Mouse (Mus musculus) liver, embryonic 14.5 days (tissue): ENCODE data around the gene Tnc.

Experiments
- CTCF ChIP-seq: IDR thresholded peaks from 2 replicates; pipeline ENCODE4 v1.5.1; 2016; ENCODE audit warnings: antibody characterized with exemption, low read depth, control low read depth
- EP300 ChIP-seq: IDR thresholded peaks from 2 replicates; pipeline ENCODE4 v1.6.1; 2016; ENCODE audit warnings: antibody characterized with exemption, low read depth

GRCm38 (mm10) chr4:63983098-63983445 is 63.7 kb downstream of the Tnc start:
- TF ChIP-seq CTCF (no peak), EP300 (no peak)
